Mouse (Mus musculus): ENCODE measurements around the gene Snapc3. TPM values are rescaled to one million over a fixed set of nuclear protein-coding genes. Genes with fewer than 3 reads are reported as not detected.

The Snapc3 gene
- total and polyA plus RNA-seq, 2 experiments = 5.2 to 11.5 TPM

- Histone ChIP-seq H3K27ac (replicated peaks; ENCODE audit: insufficient read depth, low read depth, low read length) (no peak overlapping the region), H3K36me3 (ENCODE audit: control insufficient read depth, insufficient read depth, low read length) (peaks cover 35% of the 10 kb centered on the region), H3K4me3 (ENCODE audit: insufficient read depth, low read depth, low read length) (no peak overlapping the region), H3K4me1 (ENCODE audit: control insufficient read depth, insufficient read depth, low read length) (no peaks in the 10 kb centered on the region), H3K79me2 (ENCODE audit: control insufficient read depth, insufficient read depth, low read length) (peaks cover 7% of the 10 kb centered on the region), H3K27me3 (ENCODE audit: control insufficient read depth, insufficient read depth, low read length) (no peaks in the 10 kb centered on the region), H3K9ac (ENCODE audit: low read depth, low read length) (no peak overlapping the region)
- peak; percentile 6 for DNase-seq (ENCODE audit: extremely low read depth, low read depth, low spot score)
- TF ChIP-seq POLR2A (IDR thresholded peaks at IDR 0.05; ENCODE audit: extremely low read depth, insufficient read depth, low read length) (no peak), CTCF (IDR thresholded peaks at IDR 0.05; ENCODE audit: low read depth, low read length) (no peak)
- 82% methylated on average over 6 of the region's 6 CpGs for WGBS
Measured at GRCm38 (mm10) chr4:83432901-83433300, 15.4 kb downstream of the Snapc3 start.

DNA sequence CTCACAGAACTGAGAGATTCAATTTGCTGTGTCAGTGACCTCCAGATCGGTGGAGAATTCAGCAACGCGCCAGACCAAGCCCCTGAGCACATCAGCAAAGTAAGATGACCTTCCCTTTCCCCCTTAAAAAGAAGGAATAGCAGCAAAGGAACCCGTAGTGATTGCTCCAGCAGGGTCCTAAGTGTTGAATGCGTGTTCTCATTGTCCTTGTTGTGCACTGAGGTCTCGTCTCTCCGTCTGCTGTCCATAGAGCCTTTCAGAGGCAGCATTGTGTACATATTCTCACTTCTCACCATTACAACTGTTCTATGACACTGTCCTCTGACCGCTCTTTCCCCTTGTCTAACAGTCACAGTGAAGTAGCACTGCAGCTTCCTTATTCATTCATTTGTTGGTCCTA lies 18.9 kb downstream of the Snapc3 start:
- TF ChIP-seq POLR2A (IDR thresholded peaks at IDR 0.05; ENCODE audit: extremely low read depth, insufficient read depth, low read length) = no peak
- TF ChIP-seq CTCF (IDR thresholded peaks at IDR 0.05; ENCODE audit: low read depth, low read length) = no peak
- no peak overlapping the region for H3K4me3 ChIP-seq (ENCODE audit: insufficient read depth, low read depth, low read length)
- WGBS = 93% methylated on average over 8 of the region's 8 CpGs
- H3K27me3 ChIP-seq (ENCODE audit: control insufficient read depth, insufficient read depth, low read length) = no peaks in the 10 kb centered on the region
- H3K27ac ChIP-seq (replicated peaks; ENCODE audit: insufficient read depth, low read depth, low read length) = no peak overlapping the region
- no peak for DNase-seq (ENCODE audit: extremely low read depth, low read depth, low spot score)
- H3K36me3 ChIP-seq (ENCODE audit: control insufficient read depth, insufficient read depth, low read length) = peaks cover 37% of the 10 kb centered on the region
- H3K9ac ChIP-seq (ENCODE audit: low read depth, low read length) = no peak overlapping the region
- H3K4me1 ChIP-seq (ENCODE audit: control insufficient read depth, insufficient read depth, low read length) = no peaks in the 10 kb centered on the region
- H3K79me2 ChIP-seq (ENCODE audit: control insufficient read depth, insufficient read depth, low read length) = peaks cover 7% of the 10 kb centered on the region

DNA sequence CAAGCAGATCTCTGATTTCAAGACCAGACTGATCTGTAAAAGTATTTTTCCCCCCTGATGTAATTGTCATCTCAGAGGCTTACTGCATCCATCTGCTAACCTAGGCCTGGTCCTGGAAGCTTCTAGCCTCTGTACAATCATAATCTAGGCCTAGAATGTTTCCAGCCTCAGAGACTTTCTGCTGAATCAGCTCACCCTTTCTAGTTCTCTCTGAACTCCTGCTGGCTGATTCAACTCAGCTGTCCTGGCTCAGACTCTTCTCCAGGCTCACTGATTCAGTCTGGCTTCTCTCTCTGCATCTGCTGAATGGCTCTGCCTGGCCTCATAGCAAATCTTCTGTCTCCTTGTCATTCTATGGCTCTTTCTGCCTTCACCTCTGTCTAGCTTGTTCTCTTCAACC lies 20.6 kb downstream of the Snapc3 start:
- Histone ChIP-seq H3K9ac (ENCODE audit: low read depth, low read length) (no peak overlapping the region), H3K27me3 (ENCODE audit: control insufficient read depth, insufficient read depth, low read length) (no peaks in the 10 kb centered on the region), H3K27ac (replicated peaks; ENCODE audit: insufficient read depth, low read depth, low read length) (no peak overlapping the region), H3K36me3 (ENCODE audit: control insufficient read depth, insufficient read depth, low read length) (peaks cover 42% of the 10 kb centered on the region), H3K79me2 (ENCODE audit: control insufficient read depth, insufficient read depth, low read length) (no peaks in the 10 kb centered on the region; the same call in 1 of the 2 replicates), H3K4me1 (ENCODE audit: control insufficient read depth, insufficient read depth, low read length) (no peaks in the 10 kb centered on the region), H3K4me3 (ENCODE audit: insufficient read depth, low read depth, low read length) (no peak overlapping the region)
- no peak for DNase-seq (ENCODE audit: extremely low read depth, low read depth, low spot score)
- TF ChIP-seq POLR2A (IDR thresholded peaks at IDR 0.05; ENCODE audit: extremely low read depth, insufficient read depth, low read length) (no peak), CTCF (IDR thresholded peaks at IDR 0.05; ENCODE audit: low read depth, low read length) (no peak)

GRCm38 (mm10) chr4:83439045-83439444 lies 21.5 kb downstream of the Snapc3 start:
- Histone ChIP-seq H3K27me3 (ENCODE audit: control insufficient read depth, insufficient read depth, low read length) (no peaks in the 10 kb centered on the region), H3K36me3 (ENCODE audit: control insufficient read depth, insufficient read depth, low read length) (peaks cover 40% of the 10 kb centered on the region), H3K4me3 (ENCODE audit: insufficient read depth, low read depth, low read length) (no peak overlapping the region), H3K4me1 (ENCODE audit: control insufficient read depth, insufficient read depth, low read length) (no peaks in the 10 kb centered on the region), H3K27ac (replicated peaks; ENCODE audit: insufficient read depth, low read depth, low read length) (no peak overlapping the region), H3K79me2 (ENCODE audit: control insufficient read depth, insufficient read depth, low read length) (no peaks in the 10 kb centered on the region; the same call in 1 of the 2 replicates), H3K9ac (ENCODE audit: low read depth, low read length) (no peak overlapping the region)
- no peak for DNase-seq (ENCODE audit: extremely low read depth, low read depth, low spot score)
- 78% methylated on average over 5 of the region's 5 CpGs for WGBS
- TF ChIP-seq CTCF (IDR thresholded peaks at IDR 0.05; ENCODE audit: low read depth, low read length) (no peak), POLR2A (IDR thresholded peaks at IDR 0.05; ENCODE audit: extremely low read depth, insufficient read depth, low read length) (no peak)

- H3K27ac ChIP-seq (replicated peaks; ENCODE audit: insufficient read depth, low read depth, low read length) = no peak overlapping the region
- H3K36me3 ChIP-seq (ENCODE audit: control insufficient read depth, insufficient read depth, low read length) = peaks cover 26% of the 10 kb centered on the region
- WGBS = 71% methylated on average over 4 of the region's 4 CpGs
- H3K4me3 ChIP-seq (ENCODE audit: insufficient read depth, low read depth, low read length) = no peak overlapping the region
- H3K9ac ChIP-seq (ENCODE audit: low read depth, low read length) = no peak overlapping the region
- TF ChIP-seq POLR2A (IDR thresholded peaks at IDR 0.05; ENCODE audit: extremely low read depth, insufficient read depth, low read length) = no peak
- no peak for TF ChIP-seq CTCF (IDR thresholded peaks at IDR 0.05; ENCODE audit: low read depth, low read length)
- peak; percentile 24 for DNase-seq (ENCODE audit: extremely low read depth, low read depth, low spot score)
- no peaks in the 10 kb centered on the region; the same call in 1 of the 2 replicates for H3K79me2 ChIP-seq (ENCODE audit: control insufficient read depth, insufficient read depth, low read length)
- no peaks in the 10 kb centered on the region for H3K27me3 ChIP-seq (ENCODE audit: control insufficient read depth, insufficient read depth, low read length)
- H3K4me1 ChIP-seq (ENCODE audit: control insufficient read depth, insufficient read depth, low read length) = no peaks in the 10 kb centered on the region
Measured at GRCm38 (mm10) chr4:83441050-83441449, 23.5 kb downstream of the Snapc3 start.

- H3K36me3 ChIP-seq (ENCODE audit: control insufficient read depth, insufficient read depth, low read length) = peaks cover 40% of the 10 kb centered on the region
- H3K79me2 ChIP-seq (ENCODE audit: control insufficient read depth, insufficient read depth, low read length) = no peaks in the 10 kb centered on the region
- no peak for TF ChIP-seq CTCF (IDR thresholded peaks at IDR 0.05; ENCODE audit: low read depth, low read length)
- no peak for TF ChIP-seq POLR2A (IDR thresholded peaks at IDR 0.05; ENCODE audit: extremely low read depth, insufficient read depth, low read length)
- no peaks in the 10 kb centered on the region for H3K4me1 ChIP-seq (ENCODE audit: control insufficient read depth, insufficient read depth, low read length)
- no peak overlapping the region for H3K4me3 ChIP-seq (ENCODE audit: insufficient read depth, low read depth, low read length)
- H3K9ac ChIP-seq (ENCODE audit: low read depth, low read length) = no peak overlapping the region
- no peak for DNase-seq (ENCODE audit: extremely low read depth, low read depth, low spot score)
- H3K27ac ChIP-seq (replicated peaks; ENCODE audit: insufficient read depth, low read depth, low read length) = no peak overlapping the region
- no peaks in the 10 kb centered on the region for H3K27me3 ChIP-seq (ENCODE audit: control insufficient read depth, insufficient read depth, low read length)
- 96% methylated on average over 4 of the region's 4 CpGs for WGBS
Measured at GRCm38 (mm10) chr4:83450785-83451184, 33.3 kb downstream of the Snapc3 start.
